Mouse (Mus musculus): Measurements from ENCODE around the gene 4930438A08Rik.
A peak's percentile ranks its signal among the peaks of the same experiment; 100 is the strongest.

4930438A08Rik gene

DNA sequence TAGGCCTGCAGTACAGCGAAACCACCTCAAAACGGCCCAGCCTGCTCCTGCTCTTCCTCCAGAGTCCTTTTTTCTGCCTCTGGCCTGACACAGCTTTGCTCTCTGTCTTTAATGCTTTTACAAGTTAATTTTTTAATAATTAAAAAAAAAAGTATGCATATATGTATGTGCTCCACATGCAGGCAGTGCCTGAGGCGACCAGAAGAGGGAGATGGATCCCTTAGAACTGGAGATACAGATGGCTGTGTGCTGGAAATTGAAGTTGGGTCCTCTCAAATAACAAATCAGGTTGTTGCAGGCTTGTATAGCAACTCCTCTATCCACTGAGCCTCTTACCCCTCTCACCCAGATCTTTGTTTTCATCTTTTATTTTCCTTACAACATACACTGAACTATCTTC, 52.2 kb downstream of the 4930438A08Rik start:
- no peak for DNase-seq

DNA sequence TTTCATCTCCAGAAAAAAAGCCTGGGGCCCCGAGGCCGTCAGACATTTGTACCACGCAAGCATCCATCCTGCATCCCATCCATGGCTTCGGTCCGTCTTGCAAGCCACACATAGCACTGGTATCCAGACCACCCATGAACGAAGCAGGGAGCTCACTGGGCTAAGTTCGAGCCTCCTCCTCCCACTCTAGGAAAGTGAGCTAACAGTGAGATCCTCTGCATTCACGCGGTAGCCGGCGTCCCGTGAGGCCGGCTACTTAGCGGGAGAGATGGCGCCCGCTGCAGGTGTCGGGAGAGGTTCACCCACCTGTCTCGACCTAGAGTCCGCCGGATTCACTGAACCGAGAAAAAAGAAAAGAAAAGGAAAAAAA, 55.3 kb downstream of the 4930438A08Rik start:
- DNase-seq: no peak

DNA sequence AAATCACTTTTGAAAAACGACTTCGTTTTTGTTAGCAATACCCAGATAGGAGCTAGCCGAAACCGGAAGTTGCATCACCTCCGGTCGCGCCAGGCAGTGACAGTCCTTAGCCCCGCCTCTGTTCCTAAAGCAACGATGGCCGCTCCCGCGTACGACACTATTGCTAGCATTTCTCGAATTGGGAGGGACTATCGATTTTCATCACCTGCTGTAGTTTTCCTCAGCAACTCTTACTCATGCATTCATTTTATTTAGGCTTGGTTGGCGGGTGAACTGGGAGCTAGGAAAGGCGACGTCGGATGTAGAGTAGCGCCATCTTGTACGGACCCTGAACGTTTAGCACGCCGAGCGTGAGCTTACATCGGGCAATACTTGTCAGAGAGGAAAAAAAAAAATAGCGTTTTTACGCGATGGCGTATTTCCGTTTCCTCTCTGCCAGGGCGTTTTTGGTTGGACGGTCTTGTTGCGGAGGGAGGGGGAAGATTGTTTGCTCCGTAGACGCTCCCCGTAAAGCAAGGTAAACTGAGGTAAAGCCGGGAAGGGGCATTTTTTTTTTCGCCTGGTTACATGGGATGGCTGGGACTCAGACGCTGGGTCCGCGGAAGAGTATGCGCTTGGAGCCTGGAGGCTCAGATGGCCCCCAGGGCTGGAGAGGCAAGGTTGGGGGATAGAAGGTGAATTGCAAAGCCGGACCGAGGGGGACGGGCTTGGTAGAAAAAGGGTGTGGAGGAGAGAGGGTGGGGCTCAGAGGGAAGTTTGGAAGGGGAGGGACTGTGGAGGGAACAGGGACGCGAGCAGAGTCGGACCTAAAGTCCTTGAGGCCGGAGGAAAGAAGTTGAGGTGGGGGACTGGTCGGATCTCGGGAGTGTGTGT, 55.9 kb downstream of the 4930438A08Rik start, which contains the start of the genes Zfp672 and Sh3bp5l:
Zfp672 (minus strand) TSS at position 64 of the 873 bp plus-strand sequence.
Sh3bp5l (plus strand) TSS at position 449 of the 873 bp plus-strand sequence.
- peak; percentile 82 to 85 for DNase-seq

DNA sequence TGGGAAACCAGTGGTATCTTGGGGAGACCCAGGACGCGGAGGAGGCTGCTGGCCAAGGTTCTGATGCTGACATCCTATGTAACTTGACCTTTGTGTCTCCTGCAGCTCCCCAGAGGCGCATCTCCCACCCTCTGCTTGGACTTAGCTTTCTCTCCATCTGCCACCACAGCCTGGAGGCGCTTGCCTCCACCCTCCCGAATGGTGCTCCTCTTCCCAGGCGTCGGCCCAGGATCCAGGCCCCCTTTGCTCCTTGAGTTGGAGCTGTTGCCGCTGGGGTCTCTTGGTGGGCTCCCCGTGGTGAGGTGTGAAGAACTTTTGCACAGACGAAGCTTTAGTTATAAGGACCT, 56.5 kb downstream of the 4930438A08Rik start:
- DNase-seq: no peak

DNA sequence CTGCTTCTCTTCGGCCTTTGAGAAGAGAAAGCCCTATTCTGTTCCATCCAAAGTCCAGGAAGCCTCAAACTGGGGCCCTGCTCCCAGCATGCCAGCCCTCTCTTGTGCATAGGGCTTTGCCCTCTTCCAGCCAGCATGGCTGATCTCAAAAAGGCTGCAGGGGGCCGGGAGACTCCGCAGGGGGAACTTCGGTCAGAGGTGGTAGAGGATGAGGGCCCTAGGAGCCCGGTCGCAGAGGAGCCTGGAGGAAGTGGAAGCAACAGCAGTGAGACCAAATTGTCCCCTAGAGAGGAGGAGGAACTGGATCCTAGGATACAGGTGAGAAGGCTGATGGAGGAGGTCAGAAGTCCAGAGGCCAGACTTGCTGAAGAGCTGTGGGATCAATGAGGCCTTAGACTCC, 56.9 kb downstream of the 4930438A08Rik start:
- DNase-seq: no peak

DNA sequence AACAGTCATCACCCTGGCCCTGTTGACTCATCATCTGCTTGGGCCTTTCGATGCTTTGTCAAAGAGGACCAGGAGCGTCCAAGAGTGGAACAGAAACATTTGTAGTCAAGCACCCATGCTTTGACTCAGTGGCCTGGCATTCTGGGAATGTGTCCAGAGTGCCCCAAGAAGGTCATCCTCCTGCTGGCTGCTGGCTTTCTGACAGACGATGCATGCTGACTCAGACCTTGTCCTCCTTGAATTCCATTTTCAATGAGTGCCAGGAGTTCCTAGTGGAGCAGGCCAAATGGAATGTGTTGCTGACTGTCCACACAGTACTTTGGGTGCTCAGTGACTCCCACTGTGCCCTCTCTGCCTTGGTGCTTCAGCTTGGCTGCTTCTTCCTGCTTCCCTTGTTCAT, 60.1 kb downstream of the 4930438A08Rik start:
- DNase-seq: no peak
